Mouse (Mus musculus) liver, embryonic 14.5 days (tissue): ENCODE measurements around the gene Taf6l. TPM values are rescaled to one million over a fixed set of nuclear protein-coding genes. Genes with fewer than 3 reads are reported as not detected.

ENCODE experiments used
- ATAC-seq: fragments of 200-750 bp; cut with Nextera tagmentation; 2 replicates; pipeline ENCODE4 v1.8.0; 2017; ENCODE audit warnings: moderate number of reproducible peaks, mild to moderate bottlenecking, moderate library complexity; ENCODE audit not compliant: insufficient read depth
- DNase-seq, 3 experiments: peaks; one replicate each; pipeline ENCODE4 v3.0.0-alpha.2; 2012 to 2013; ENCODE audit warnings: low read depth in 3 of 3, low spot score in 3 of 3
- H3K27ac ChIP-seq: fragments of 300-500 bp; sonication (generic); 2 replicates; pipeline ENCODE4 v1.5.1; 2014; ENCODE audit warnings: moderate library complexity, mild to moderate bottlenecking, control low read depth, inconsistent platforms
- H3K27me3 ChIP-seq: fragments of 300-500 bp; sonication (generic); 2 replicates; pipeline ENCODE4 v1.6.1; 2014; ENCODE audit warnings: mild to moderate bottlenecking, low read length, moderate library complexity; ENCODE audit not compliant: control insufficient read depth, insufficient read depth
- H3K36me3 ChIP-seq: fragments of 300-500 bp; sonication (generic); replicated peaks from 2 replicates; pipeline ENCODE4 v1.6.1; 2014; ENCODE audit warnings: low read depth; ENCODE audit not compliant: control insufficient read depth, insufficient read depth
- H3K4me1 ChIP-seq, 2 experiments: fragments of 200-500 bp in 1 of 2; fragments of 300-500 bp in 1 of 2; sonication (generic) in 1 of 2; replicated peaks; 2 replicates each; pipeline ENCODE4 v1.6.1; 2012 to 2014; ENCODE audit warnings: antibody characterized with exemption in 1 of 2, inconsistent platforms in 1 of 2, low read length in 1 of 2; ENCODE audit not compliant: control insufficient read depth in 2 of 2, insufficient read depth in 2 of 2
- H3K4me2 ChIP-seq: fragments of 300-500 bp; sonication (generic); 2 replicates; pipeline ENCODE4 v1.6.1; 2014; ENCODE audit warnings: low read depth, mild to moderate bottlenecking, control low read depth, moderate library complexity
- H3K4me3 ChIP-seq, 2 experiments: fragments of 200-500 bp in 1 of 2; fragments of 300-500 bp in 1 of 2; sonication (generic) in 1 of 2; 2 replicates each; pipeline ENCODE4 v1.5.1; 2012 to 2014; ENCODE audit warnings: low read depth in 2 of 2, low read length in 2 of 2, mild to moderate bottlenecking in 2 of 2, control low read depth in 1 of 2, inconsistent platforms in 1 of 2, moderate library complexity in 1 of 2; ENCODE audit not compliant: insufficient read depth in 1 of 2
- H3K9ac ChIP-seq: fragments of 300-500 bp; sonication (generic); replicated peaks from 2 replicates; pipeline ENCODE4 v1.6.1; 2014; ENCODE audit warnings: mild to moderate bottlenecking, control low read depth, moderate library complexity
- H3K9me3 ChIP-seq: fragments of 300-500 bp; sonication (generic); 2 replicates; pipeline ENCODE4 v1.6.1; 2016; ENCODE audit warnings: low read length, mixed read lengths; ENCODE audit not compliant: control insufficient read depth
- CTCF ChIP-seq: IDR thresholded peaks from 2 replicates; pipeline ENCODE4 v1.5.1; 2016; ENCODE audit warnings: antibody characterized with exemption, low read depth, control low read depth
- EP300 ChIP-seq: IDR thresholded peaks from 2 replicates; pipeline ENCODE4 v1.6.1; 2016; ENCODE audit warnings: antibody characterized with exemption, low read depth
- WGBS: fragments of 180-500 bp; shearing (Covaris S2); extraction: QIAGEN DNeasy Blood & Tissue Kit; methylation state at CpG from one replicate; pipeline ENCODE4 v1.1.7; 2014; ENCODE audit not compliant: insufficient replicate concordance; 5-methylcytosine and 5-hydroxymethylcytosine counted together
- polyA plus RNA-seq, 2 experiments: library from polyadenylated mRNA; depleted of rRNA in 1 of 2; stranded (reverse) in 1 of 2; unstranded in 1 of 2; fragments of >200 nt; fragmentation: Nextera tagmentation in 1 of 2; extraction: Ambion mirVana in 1 of 2; gene quantifications; 2 replicates each; pipeline versions ENCODE4 v1.2.1 to v1.2.3; 2012 to 2014

Gene Taf6l
- polyA plus RNA-seq, 2 experiments: 7.9 to 8.3 TPM

DNA sequence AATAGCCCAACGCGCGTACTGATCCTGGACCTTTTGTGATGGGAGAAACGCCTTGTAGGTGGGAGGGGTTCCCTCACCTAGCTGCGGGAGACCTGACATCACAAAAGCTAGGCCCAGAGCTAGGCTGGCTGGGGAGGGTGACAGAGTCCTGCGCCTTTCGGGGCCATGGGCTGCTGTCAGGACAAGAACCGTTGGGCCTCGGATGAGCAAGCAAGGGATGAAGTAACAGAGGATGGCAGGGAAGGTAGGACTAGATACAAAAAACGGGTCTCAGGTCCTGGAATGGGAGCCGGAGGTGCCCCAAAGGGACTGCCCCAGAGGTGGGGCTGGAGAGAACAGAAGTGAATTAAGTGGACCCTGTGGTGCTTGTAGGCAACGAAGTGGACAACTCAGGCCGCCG is 45.6 kb downstream of the Taf6l start, which contains the start of gene 1700092M07Rik:
TSS of gene 1700092M07Rik (plus strand) at position 116 of the 400 bp plus-strand sequence.
- no peak for DNase-seq
- WGBS: 74% methylated on average over 14 of the region's 14 CpGs
- Histone ChIP-seq H3K4me1 (peaks cover 9 to 15% of the 10 kb centered on the region in 2 experiments), H3K9me3 (no peaks in the 10 kb centered on the region), H3K36me3 (peaks cover 56% of the 10 kb centered on the region), H3K27me3 (no peaks in the 10 kb centered on the region), H3K4me3 (peak within 1 kb of the TSS; percentile 85 to 99), H3K27ac (peak within 1 kb of the TSS; percentile 88), H3K4me2 (peak within 1 kb of the TSS; percentile 64), H3K9ac (peak within 1 kb of the TSS; percentile 97)
- no peak for ATAC-seq
- TF ChIP-seq CTCF: no peak
- TF ChIP-seq EP300: no peak

DNA sequence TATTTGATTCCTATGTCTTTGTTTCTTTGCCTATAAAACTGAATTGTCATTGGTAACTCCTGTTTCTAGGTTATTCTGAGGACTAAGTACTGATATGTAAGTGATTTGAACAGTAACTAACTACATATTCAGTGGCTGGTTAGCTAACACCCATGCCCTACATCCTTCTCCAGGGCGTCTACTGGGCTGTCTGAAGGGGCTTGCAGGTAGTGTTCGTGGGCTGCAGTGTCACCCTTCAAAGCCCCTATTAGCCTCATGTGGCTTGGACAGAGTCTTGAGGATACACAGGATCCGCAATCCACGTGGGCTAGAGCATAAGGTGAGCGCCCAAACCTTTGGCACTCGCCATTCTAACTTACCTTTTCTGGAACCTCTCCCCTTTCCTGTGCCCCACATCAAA is 46.6 kb downstream of the Taf6l start:
- TF ChIP-seq EP300 (no peak), CTCF (no peak)
- no peaks in the 10 kb centered on the region for H3K9me3 ChIP-seq
- 79% methylated on average over 6 of the region's 6 CpGs for WGBS
- no peaks in the 10 kb centered on the region for H3K27me3 ChIP-seq
- H3K4me1 ChIP-seq: peaks cover 11 to 18% of the 10 kb centered on the region in 2 experiments
- no peak overlapping the region for H3K4me3 ChIP-seq
- H3K27ac ChIP-seq: no peak overlapping the region
- DNase-seq: no peak
- H3K36me3 ChIP-seq: peaks cover 47% of the 10 kb centered on the region
- ATAC-seq: no peak
- no peak overlapping the region for H3K9ac ChIP-seq
- H3K4me2 ChIP-seq: no peak overlapping the region

DNA sequence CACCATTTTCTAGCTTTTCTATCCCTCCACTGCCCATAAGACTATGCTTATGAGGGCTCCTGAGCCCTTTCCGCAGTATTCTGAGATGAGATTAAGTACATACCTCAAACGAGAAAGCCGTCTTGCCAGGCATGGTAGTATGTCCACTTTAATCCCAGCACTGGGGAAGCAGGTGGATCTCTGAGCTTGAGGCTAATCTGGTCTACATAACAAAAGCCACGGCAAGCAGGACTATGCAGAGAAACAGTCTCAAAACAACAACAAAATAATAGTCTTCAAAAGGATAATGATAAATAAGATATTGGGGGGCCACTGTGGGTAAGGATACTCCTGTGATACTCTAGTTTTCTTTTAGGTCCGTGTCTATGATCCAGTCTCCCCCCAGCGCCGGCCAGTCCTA is 47.3 kb downstream of the Taf6l start:
- DNase-seq (no peak), ATAC-seq (no peak)
- H3K36me3 ChIP-seq: peaks cover 40% of the 10 kb centered on the region
- no peak overlapping the region for H3K27ac ChIP-seq
- no peak overlapping the region for H3K4me2 ChIP-seq
- H3K9me3 ChIP-seq: no peaks in the 10 kb centered on the region
- H3K9ac ChIP-seq: no peak overlapping the region
- 79% methylated on average over 7 of the region's 7 CpGs for WGBS
- H3K27me3 ChIP-seq: no peaks in the 10 kb centered on the region
- H3K4me3 ChIP-seq: no peak overlapping the region
- no peak for TF ChIP-seq CTCF
- TF ChIP-seq EP300: no peak
- peaks cover 11 to 18% of the 10 kb centered on the region in 2 experiments for H3K4me1 ChIP-seq

DNA sequence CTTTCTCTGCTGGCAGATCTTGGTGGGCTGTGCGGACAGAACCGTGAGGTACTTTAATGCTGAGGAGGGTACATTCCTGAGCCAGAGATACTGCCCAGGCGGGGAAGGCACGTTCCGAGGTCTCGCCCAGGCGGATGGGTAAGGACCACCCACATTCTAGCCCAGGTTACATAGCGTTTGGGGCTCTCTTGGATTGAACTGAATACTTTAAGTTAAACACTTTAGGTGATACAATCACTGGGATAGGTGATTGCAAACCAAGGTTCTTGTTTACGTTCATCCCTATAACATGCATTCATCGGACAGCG is 50.1 kb downstream of the Taf6l start:
- DNase-seq: no peak

DNA sequence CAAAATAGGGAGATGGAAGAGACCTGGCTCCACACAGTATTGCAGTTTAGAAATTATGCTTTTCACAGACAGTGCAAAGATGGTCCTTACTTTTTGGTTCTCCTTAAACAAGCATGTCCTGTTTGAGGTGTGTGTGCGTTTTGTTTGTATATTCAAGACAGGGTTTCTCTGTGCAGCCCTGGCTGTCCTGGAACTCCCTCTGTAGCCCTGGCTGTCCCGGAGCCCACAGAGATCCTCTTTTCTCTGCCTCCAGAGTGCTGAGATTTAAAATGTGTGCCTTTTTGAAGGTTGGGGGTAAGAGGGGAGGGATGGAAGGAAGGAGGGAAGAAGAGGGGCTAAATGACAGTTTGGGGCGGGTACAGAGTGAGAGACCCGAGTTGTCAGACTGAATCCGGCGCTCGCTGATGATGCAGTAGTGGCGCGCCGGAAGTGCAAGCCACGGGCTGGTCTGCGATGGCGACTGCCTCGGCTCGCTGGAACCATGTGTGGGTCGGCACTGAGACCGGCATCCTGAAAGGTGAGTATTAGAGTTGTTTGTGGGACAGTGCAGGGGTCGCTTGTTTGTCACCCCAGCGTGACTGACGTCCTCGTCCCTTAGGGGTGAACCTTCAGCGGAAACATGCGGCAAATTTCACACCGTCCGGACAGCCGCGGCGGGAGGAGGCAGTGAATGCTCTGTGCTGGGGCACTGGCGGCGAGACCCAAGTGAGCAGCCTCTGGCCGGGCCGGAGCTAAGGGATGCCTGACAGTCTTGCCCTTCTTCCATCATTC is 50.6 kb downstream of the Taf6l start, which contains the start of gene Wdr74:
TSS of gene Wdr74 (plus strand) at position 439 of the 771 bp plus-strand sequence.
- under 1% methylated on average over 32 of the region's 32 CpGs for WGBS
- peak within 1 kb of the TSS; percentile 94 for H3K4me2 ChIP-seq
- peaks cover 26% of the 10 kb centered on the region for H3K36me3 ChIP-seq
- DNase-seq: peak; percentile 76 to 80 (median 79)
- peak within 1 kb of the TSS; percentile 90 to 98 for H3K4me3 ChIP-seq
- H3K4me1 ChIP-seq: peaks cover 3 to 6% of the 10 kb centered on the region in 2 experiments; a peak in 3 of 4 replicates
- H3K27ac ChIP-seq: peak within 1 kb of the TSS; percentile 58
- TF ChIP-seq CTCF (no peak), EP300 (no peak)
- no peaks in the 10 kb centered on the region for H3K9me3 ChIP-seq
- peak; percentile 88 for ATAC-seq
- H3K27me3 ChIP-seq: no peaks in the 10 kb centered on the region
- H3K9ac ChIP-seq: peak within 1 kb of the TSS; percentile 83

More for the DNA sequence above, 50.1 kb downstream of the Taf6l start:
- peak; percentile 55 for ATAC-seq
- H3K9ac ChIP-seq: peak overlapping the region; percentile 83
- H3K27ac ChIP-seq: peak overlapping the region; percentile 58
- H3K4me1 ChIP-seq: peaks cover 7 to 11% of the 10 kb centered on the region in 2 experiments
- 2% methylated on average over 11 of the region's 11 CpGs for whole genome bisulfite sequencing
- H3K36me3 ChIP-seq: peaks cover 29% of the 10 kb centered on the region
- no peaks in the 10 kb centered on the region for H3K27me3 ChIP-seq
- TF ChIP-seq EP300 (no peak), CTCF (no peak)
- H3K4me3 ChIP-seq: peak overlapping the region; percentile 90 to 98
- peak overlapping the region; percentile 94 for H3K4me2 ChIP-seq
- no peaks in the 10 kb centered on the region for H3K9me3 ChIP-seq
